Mouse (Mus musculus): Measurements from ENCODE around the gene Pfdn2. TPM values are rescaled to one million over a fixed set of nuclear protein-coding genes. Genes with fewer than 3 reads are reported as not detected.
"Not testable (repeated sequence)": the region's sequence is repeated elsewhere in the genome, so short reads cannot be mapped to it uniquely, and the experiment has no call there.

Gene Pfdn2
- 37.2 and 65.3 TPM in 2 replicates for total RNA-seq (2017)

- ATAC-seq (replicated peaks; ENCODE audit: low read depth, poor library complexity, severe bottlenecking), result peak; percentile 98
Measured at GRCm38 (mm10) chr1:171345225-171346094, at the start of gene Pfdn2, which contains the start of gene Nit1. Gene Pfdn2, plus strand, starts transcription at chr1:171345670. Gene Nit1, minus strand, starts transcription at chr1:171345646.

- no peak for ATAC-seq (replicated peaks; ENCODE audit: low read depth, poor library complexity, severe bottlenecking)
Measured at GRCm38 (mm10) chr1:171298226-171298625, 47.2 kb upstream of the Pfdn2 start.

- ATAC-seq (replicated peaks; ENCODE audit: low read depth, poor library complexity, severe bottlenecking), result not testable (repeated sequence)
Measured at GRCm38 (mm10) chr1:171306157-171306556, 39.3 kb upstream of the Pfdn2 start.

GRCm38 (mm10) chr1:171309321-171309720 lies 36.1 kb upstream of the Pfdn2 start:
- ATAC-seq (replicated peaks; ENCODE audit: low read depth, poor library complexity, severe bottlenecking), result no peak

GRCm38 (mm10) chr1:171319748-171320147 lies 25.7 kb upstream of the Pfdn2 start:
- ATAC-seq (replicated peaks; ENCODE audit: low read depth, poor library complexity, severe bottlenecking), result no peak

- ATAC-seq (replicated peaks; ENCODE audit: low read depth, poor library complexity, severe bottlenecking), result no peak
Measured at GRCm38 (mm10) chr1:171320151-171320550, 25.3 kb upstream of the Pfdn2 start.

GRCm38 (mm10) chr1:171321415-171321814 lies 24.1 kb upstream of the Pfdn2 start:
- ATAC-seq (replicated peaks; ENCODE audit: low read depth, poor library complexity, severe bottlenecking), result peak; percentile 72

GRCm38 (mm10) chr1:171322012-171322411 lies 23.5 kb upstream of the Pfdn2 start:
- 0 out of 2 replicates have a peak, but pooled peaks have one; percentile 38 for ATAC-seq (replicated peaks; ENCODE audit: low read depth, poor library complexity, severe bottlenecking)

GRCm38 (mm10) chr1:171325571-171325970 lies 19.9 kb upstream of the Pfdn2 start:
- ATAC-seq (replicated peaks; ENCODE audit: low read depth, poor library complexity, severe bottlenecking), result no peak

GRCm38 (mm10) chr1:171326588-171326987 lies 18.9 kb upstream of the Pfdn2 start:
- not testable (repeated sequence) for ATAC-seq (replicated peaks; ENCODE audit: low read depth, poor library complexity, severe bottlenecking)

GRCm38 (mm10) chr1:171328244-171328643 lies 17.2 kb upstream of the Pfdn2 start:
- no peak for ATAC-seq (replicated peaks; ENCODE audit: low read depth, poor library complexity, severe bottlenecking)

- ATAC-seq (replicated peaks; ENCODE audit: low read depth, poor library complexity, severe bottlenecking), result peak; percentile 88
Measured at GRCm38 (mm10) chr1:171328839-171329432, 16.5 kb upstream of the Pfdn2 start, which contains the start of gene Dedd. Gene Dedd, plus strand, starts transcription at chr1:171329145.

- ATAC-seq (replicated peaks; ENCODE audit: low read depth, poor library complexity, severe bottlenecking), result peak; percentile 31
Measured at GRCm38 (mm10) chr1:171329433-171330215, 15.8 kb upstream of the Pfdn2 start.

- ATAC-seq (replicated peaks; ENCODE audit: low read depth, poor library complexity, severe bottlenecking), result peak; percentile 13
Measured at GRCm38 (mm10) chr1:171330216-171330560, 15.3 kb upstream of the Pfdn2 start.

- no peak for ATAC-seq (replicated peaks; ENCODE audit: low read depth, poor library complexity, severe bottlenecking)
Measured at GRCm38 (mm10) chr1:171342262-171343207, 2.9 kb upstream of the Pfdn2 start.

GRCm38 (mm10) chr1:171343922-171344677 lies 1.4 kb upstream of the Pfdn2 start:
- no peak for ATAC-seq (replicated peaks; ENCODE audit: low read depth, poor library complexity, severe bottlenecking)

GRCm38 (mm10) chr1:171344715-171345114 lies 755 bp upstream of the Pfdn2 start:
- no peak for ATAC-seq (replicated peaks; ENCODE audit: low read depth, poor library complexity, severe bottlenecking)

- ATAC-seq (replicated peaks; ENCODE audit: low read depth, poor library complexity, severe bottlenecking), result peak; percentile 7
Measured at GRCm38 (mm10) chr1:171346095-171346450, 603 bp downstream of the Pfdn2 start.

- no peak for ATAC-seq (replicated peaks; ENCODE audit: low read depth, poor library complexity, severe bottlenecking)
Measured at GRCm38 (mm10) chr1:171348665-171349064, 3.2 kb downstream of the Pfdn2 start.

Measured in common myeloid progenitor, adult 5-6 weeks (primary cell).